Mouse (Mus musculus) heart, adult 2 months (tissue): ENCODE measurements around the gene Olfr1392.

Experiments
- CTCF ChIP-seq: fragments of 200-600 bp; IDR thresholded peaks from 2 replicates; pipeline ENCODE4 v1.8.1; 2022; ENCODE audit warnings: antibody characterized with exemption, mild to moderate bottlenecking, moderate library complexity
- POLR2A ChIP-seq: fragments of 200-500 bp; IDR thresholded peaks from 2 replicates; pipeline ENCODE4 v1.6.1; 2011; ENCODE audit warnings: mild to moderate bottlenecking, low read depth, low read length, control low read depth; ENCODE audit not compliant: insufficient read depth

DNA sequence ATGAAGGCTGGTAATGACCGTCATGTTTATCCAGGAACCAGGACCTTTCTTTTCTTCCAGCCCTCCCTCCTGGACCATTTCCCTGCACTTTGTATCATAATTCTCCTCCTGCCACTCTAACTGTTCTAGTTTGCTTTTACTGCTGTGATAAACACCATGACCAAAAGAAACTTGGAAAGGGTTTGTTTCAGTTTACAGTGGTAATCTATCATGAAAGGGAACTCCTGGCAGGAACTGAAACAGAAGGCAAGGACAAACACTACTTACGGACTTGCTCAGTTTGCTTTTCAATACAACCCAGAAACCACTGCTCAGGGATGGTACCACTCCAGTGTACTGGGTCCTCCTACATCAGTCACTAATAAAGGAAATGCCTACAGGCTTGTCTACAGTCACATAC is 47.5 kb upstream of the Olfr1392 start:
- TF ChIP-seq POLR2A = no peak
- no peak for TF ChIP-seq CTCF
